Mouse (Mus musculus) C2C12 (cell line): ENCODE measurements around the gene Itpkb. TPM values are rescaled to one million over a fixed set of nuclear protein-coding genes. Genes with fewer than 3 reads are reported as not detected.

Experiments used
- H3K27me3 ChIP-seq: one replicate; pipeline ENCODE4 v1.6.1; 2011; ENCODE audit not compliant: control insufficient read depth, insufficient read depth, insufficient read length
- H3K36me3 ChIP-seq: one replicate; pipeline ENCODE4 v1.6.1; 2011; ENCODE audit not compliant: control insufficient read depth, insufficient read depth
- H3K4me3 ChIP-seq: one replicate; pipeline ENCODE4 v1.5.1; 2011; ENCODE audit warnings: mild to moderate bottlenecking, control low read depth; ENCODE audit not compliant: poor library complexity, insufficient read depth, severe bottlenecking
- H3K79me2 ChIP-seq: one replicate; pipeline ENCODE4 v1.6.1; 2011; ENCODE audit not compliant: control insufficient read depth, insufficient read depth
- H3K79me3 ChIP-seq: one replicate; pipeline ENCODE4 v1.6.1; 2011; ENCODE audit warnings: low read depth, control low read depth
- H3ac ChIP-seq: one replicate; pipeline ENCODE3; 2011; ENCODE audit warnings: low read depth; ENCODE audit not compliant: control insufficient read depth, insufficient read length
- CEBPB ChIP-seq: IDR thresholded peaks from one replicate; pipeline ENCODE4 v1.6.1; 2011; ENCODE audit warnings: low read depth, mild to moderate bottlenecking, control low read depth, moderate library complexity
- CTCF ChIP-seq: IDR thresholded peaks from one replicate; pipeline ENCODE4 v1.5.1; 2011; ENCODE audit not compliant: control insufficient read depth, insufficient read depth, insufficient read length
- FOSL1 ChIP-seq: IDR thresholded peaks from one replicate; pipeline ENCODE4 v1.8.0; 2011; ENCODE audit warnings: mild to moderate bottlenecking, low read length; ENCODE audit not compliant: poor library complexity, insufficient read depth, severe bottlenecking
- MAX ChIP-seq: IDR thresholded peaks from one replicate; pipeline ENCODE4 v1.6.1; 2011; ENCODE audit warnings: mild to moderate bottlenecking, control low read depth
- MYOD1 ChIP-seq: IDR thresholded peaks from one replicate; pipeline ENCODE4 v1.6.1; 2011; ENCODE audit warnings: low read depth; ENCODE audit not compliant: control insufficient read depth, insufficient read length
- MYOG ChIP-seq: IDR thresholded peaks from one replicate; pipeline ENCODE4 v1.6.1; 2011; ENCODE audit not compliant: control insufficient read depth, insufficient read length; ENCODE audit errors: extremely low read depth
- USF1 ChIP-seq: IDR thresholded peaks from one replicate; pipeline ENCODE4 v1.6.1; 2011; ENCODE audit warnings: low read depth, mild to moderate bottlenecking, control low read depth, moderate library complexity
- polyA plus RNA-seq: library from polyadenylated mRNA; unstranded; fragments of >200 nt; fragmentation: generic; extraction: Trizol; gene quantifications from one replicate; pipeline ENCODE4 v1.2.1, GENCODE M21; 2012; ENCODE audit warnings: missing spikeins

Itpkb gene
- polyA plus RNA-seq, 1 experiment, result 1.1 TPM

DNA sequence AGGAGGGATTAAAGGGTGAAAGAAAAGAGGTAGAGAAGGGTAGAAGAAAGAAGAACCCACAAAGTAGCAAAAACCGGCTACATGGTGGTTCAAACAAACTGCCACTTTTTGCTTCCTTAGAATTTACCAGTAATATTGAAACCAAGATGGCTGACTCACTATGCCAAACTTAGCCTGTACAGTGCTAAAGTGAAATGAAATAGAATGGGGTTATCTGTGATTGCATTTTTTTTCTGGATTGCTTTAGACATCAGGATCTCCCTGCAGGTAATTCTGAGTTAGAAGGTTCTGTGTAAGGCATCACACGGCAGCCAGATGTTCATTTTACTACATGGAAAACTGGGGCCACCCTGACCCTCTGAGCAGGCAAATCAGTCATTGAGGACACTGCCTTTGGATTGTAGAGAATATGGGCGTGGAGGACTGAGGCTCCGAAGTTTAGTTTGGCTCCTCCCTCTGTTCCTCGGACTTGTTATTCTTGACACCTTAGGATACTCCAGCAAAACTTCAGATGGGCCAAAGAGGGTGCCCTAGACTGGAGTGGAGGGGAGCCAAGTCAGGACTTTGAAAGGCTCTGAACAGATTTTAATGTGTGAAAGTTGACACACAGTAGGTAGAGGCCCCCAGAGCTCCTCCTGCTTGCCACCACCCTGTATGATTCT is 62.0 kb downstream of the Itpkb start:
- TF ChIP-seq CEBPB, result no peak
- no peak for TF ChIP-seq FOSL1
- TF ChIP-seq MAX, result no peak
- TF ChIP-seq MYOD1, result no peak
- TF ChIP-seq MYOG, result no peak
- no peak for TF ChIP-seq CTCF
- no peak for TF ChIP-seq USF1
- Histone ChIP-seq H3K79me2 (no peaks in the 10 kb centered on the region), H3K27me3 (peaks cover under 1% of the 10 kb centered on the region), H3K36me3 (no peaks in the 10 kb centered on the region), H3K4me3 (no peak overlapping the region), H3K79me3 (no peaks in the 10 kb centered on the region), H3ac (no peak overlapping the region)

DNA sequence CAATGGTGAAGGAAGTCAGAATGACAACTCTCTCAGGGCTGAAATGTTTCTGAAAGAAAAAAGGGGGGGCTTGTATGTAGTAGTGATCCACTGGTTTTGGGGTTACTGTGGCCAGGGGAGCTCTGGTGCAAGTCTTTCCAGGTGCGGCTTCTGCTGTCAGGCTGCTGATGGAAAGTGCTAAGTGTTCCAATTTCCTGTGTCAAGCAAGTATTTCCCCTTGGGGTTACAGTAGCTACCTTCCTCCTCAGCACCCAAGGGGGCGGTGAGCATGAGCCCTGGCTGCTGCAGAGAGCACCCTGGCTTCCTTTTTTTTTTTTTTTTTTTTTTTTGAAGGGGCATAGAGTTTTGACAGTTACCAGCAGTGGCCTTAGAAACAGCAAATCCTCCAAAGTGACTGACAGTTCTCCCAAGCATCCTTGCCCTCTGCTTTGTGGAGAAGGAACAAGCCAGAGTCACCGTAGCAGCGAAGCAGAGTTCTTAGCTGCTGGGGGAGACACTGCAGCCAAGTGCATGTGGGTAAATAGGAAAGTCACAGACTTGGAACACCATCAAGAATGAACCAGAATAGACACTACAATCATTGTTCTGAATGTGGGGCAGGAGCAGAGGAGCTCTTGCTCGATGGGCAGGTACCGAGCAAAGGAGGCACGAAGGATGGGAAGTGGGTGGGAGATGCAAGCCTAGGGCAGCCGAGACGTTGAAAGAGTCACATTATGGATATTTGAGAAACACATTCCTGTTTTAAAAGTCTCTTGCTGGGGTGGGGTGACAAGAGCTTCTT is 62.9 kb downstream of the Itpkb start:
- H3ac ChIP-seq, result no peak overlapping the region
- H3K79me3 ChIP-seq, result no peaks in the 10 kb centered on the region
- TF ChIP-seq CEBPB (no peak), MYOG (no peak), USF1 (no peak), MYOD1 (no peak), MAX (no peak), CTCF (no peak), FOSL1 (no peak)
- H3K27me3 ChIP-seq, result peaks cover 3% of the 10 kb centered on the region
- no peaks in the 10 kb centered on the region for H3K36me3 ChIP-seq
- no peak overlapping the region for H3K4me3 ChIP-seq
- H3K79me2 ChIP-seq, result no peaks in the 10 kb centered on the region

- TF ChIP-seq CEBPB, result no peak
- no peak for TF ChIP-seq MAX
- no peak for TF ChIP-seq MYOD1
- no peak for TF ChIP-seq MYOG
- no peak for TF ChIP-seq USF1
- no peak for TF ChIP-seq CTCF
- TF ChIP-seq FOSL1, result no peak
- Histone ChIP-seq H3K79me3 (no peaks in the 10 kb centered on the region), H3ac (no peak overlapping the region), H3K27me3 (peaks cover 3% of the 10 kb centered on the region), H3K4me3 (no peak overlapping the region), H3K36me3 (no peaks in the 10 kb centered on the region), H3K79me2 (no peaks in the 10 kb centered on the region)
These were observed 63.6 kb downstream of the Itpkb start for GRCm38 (mm10) chr1:180393873-180394272.

- TF ChIP-seq MYOG (no peak), CTCF (no peak), MAX (no peak), USF1 (no peak), MYOD1 (no peak), FOSL1 (no peak), CEBPB (no peak)
- H3K4me3 ChIP-seq, result no peak overlapping the region
- H3K79me3 ChIP-seq, result no peaks in the 10 kb centered on the region
- H3K27me3 ChIP-seq, result peaks cover 8% of the 10 kb centered on the region
- H3K79me2 ChIP-seq, result no peaks in the 10 kb centered on the region
- no peak overlapping the region for H3ac ChIP-seq
- no peaks in the 10 kb centered on the region for H3K36me3 ChIP-seq
These were observed 67.4 kb downstream of the Itpkb start for GRCm38 (mm10) chr1:180397734-180398133.

DNA sequence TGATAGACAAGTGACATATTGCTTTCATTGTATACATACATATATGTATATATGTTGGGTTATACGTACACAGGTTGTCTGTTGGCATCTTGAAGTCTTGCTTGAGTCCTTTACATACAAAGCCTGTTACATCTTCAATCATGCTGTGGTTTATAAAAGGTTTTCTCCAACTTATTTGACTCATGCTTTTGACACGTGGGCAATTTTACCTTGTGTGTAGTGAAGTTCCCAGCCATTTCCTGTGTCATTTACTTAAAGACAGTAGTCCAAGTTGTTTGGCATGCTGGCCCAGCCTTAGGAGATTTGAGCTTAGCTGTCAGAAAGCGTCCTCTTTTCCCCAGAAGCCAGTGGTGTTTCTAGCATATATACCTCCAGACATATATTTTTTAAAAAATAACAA is 68.2 kb downstream of the Itpkb start:
- H3K79me2 ChIP-seq, result no peaks in the 10 kb centered on the region
- no peaks in the 10 kb centered on the region for H3K79me3 ChIP-seq
- no peak overlapping the region for H3ac ChIP-seq
- H3K27me3 ChIP-seq, result peaks cover 8% of the 10 kb centered on the region
- TF ChIP-seq CTCF, result no peak
- no peak overlapping the region for H3K4me3 ChIP-seq
- no peaks in the 10 kb centered on the region for H3K36me3 ChIP-seq
